Mouse (Mus musculus) cerebellum, postnatal 36 days (tissue): ENCODE data around the gene Dach2.
"Not testable (repeated sequence)": the region's sequence is repeated elsewhere in the genome, so short reads cannot be mapped to it uniquely, and the experiment has no call there.

Experiments
- DNase-seq, 2 experiments: peaks; one replicate each; pipeline ENCODE4 v3.0.0; 2021 to 2022; ENCODE audit warnings: mixed read lengths in 2 of 2

Gene Dach2

DNA sequence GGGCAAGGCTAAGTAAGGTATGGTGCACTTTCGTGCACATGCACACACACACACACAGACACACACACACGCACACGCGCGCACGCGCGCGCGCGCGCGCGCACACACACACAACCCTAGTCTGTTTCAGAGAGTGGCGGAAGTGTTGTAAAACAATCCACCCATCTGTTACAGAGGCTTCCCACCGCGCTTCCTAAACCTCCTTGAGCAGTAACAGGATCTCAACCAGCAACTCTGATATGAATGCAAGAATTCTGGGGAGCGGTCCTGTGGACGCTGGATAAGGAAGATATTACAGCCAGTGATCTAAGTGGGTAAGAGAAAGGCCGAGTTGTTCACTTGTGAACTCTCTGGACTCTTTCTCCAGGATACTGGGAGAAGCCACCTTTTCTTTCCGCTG, at the start of gene Dach2:
Dach2 (plus strand) TSS at position 107 of the 400 bp plus-strand sequence.
- DNase-seq = peak; percentile 1 to 2

DNA sequence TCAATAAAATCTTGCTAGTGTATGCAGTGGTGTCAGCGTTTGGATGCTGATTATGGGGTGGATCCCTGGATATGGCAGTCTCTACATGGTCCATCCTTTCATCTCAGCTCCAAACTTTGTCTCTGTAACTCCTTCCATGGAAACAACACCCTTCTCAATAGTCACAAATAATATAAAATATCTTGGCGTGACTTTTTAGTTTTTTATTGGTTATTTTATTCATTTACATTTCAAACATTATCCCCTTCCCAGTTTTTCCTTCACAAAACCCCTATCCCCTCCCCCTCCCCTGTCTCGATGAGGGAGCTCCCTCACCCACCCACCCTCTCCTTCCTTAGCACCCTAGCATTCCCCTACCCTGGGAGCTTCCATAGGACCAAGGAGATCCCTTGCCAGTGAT, 44.9 kb upstream of the Dach2 start:
- not testable (repeated sequence) for DNase-seq

DNA sequence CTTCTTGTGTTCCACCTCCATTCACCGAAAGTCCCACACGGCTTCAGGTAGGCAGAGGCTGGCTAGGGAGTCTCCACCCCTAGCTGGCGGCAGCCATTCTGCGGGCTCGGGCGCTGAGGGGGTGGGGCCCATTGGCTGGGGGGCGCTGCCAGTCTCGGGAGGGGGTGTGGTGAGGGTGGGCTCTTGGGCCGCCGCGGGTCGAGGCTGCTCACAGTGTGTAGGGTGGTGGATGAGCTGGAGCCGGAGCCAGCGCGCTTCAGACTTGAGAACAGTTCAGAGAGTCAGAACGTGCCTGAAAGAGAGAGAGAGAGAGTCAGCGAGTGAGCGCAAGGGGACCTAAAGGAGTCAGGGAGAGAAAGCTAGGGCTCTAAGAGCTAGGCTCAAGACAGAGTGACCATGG, 721 bp downstream of the Dach2 start:
- DNase-seq = peak; percentile 12 to 29

DNA sequence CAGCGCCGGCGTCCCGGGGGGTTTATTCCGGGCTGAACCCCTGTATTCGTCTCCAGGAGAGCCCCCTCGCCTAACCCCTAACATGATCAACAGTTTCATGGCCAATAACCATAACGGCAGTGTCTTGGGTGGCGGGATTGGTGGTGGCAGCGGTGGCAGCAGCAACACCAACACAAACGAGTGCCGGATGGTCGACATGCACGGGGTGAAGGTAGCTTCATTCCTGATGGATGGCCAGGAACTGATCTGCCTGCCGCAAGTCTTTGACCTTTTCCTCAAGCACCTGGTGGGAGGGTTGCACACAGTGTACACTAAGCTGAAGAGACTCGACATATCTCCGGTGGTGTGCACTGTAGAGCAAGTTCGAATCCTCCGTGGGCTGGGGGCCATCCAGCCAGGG, 1.2 kb downstream of the Dach2 start:
- DNase-seq = peak in 1 of 2 experiments; percentile 2

DNA sequence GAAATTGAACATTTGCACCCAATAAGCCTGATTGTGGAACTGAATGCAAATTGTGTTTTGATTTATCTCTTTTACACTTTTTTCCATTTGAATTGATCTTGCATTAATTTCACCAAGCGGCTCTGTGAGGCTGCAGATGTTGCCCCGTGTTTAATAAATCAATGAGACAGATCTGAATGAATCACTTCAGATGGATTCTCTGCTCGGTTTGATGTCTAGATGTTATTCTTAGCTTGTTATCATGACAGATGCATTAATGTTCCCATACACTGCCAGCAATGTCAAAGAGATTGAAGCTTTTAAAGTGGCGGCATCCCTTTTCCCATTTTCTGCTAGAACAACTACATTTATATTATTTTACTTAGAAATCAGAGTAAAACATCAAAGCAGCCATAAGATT, 7.0 kb downstream of the Dach2 start:
- DNase-seq = no peak

DNA sequence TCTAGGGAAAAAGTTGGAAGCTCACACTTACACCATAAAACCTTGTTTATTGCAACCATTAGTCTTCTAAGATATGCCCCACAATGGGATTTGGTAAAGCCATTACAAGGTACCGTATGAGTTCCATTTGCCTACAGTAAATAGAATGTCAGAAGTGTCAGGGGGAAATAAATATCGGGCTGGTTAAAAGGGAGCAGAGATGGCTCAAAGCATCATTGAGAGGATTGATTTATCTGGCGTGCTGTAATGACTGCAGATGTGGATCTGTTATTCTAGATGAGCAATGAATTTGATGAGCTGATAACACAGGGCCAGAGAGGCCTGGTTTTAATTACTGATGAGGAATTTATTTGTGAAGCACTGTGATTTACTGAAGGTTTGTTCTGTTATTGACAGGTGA, 40.8 kb downstream of the Dach2 start:
- DNase-seq = no peak

DNA sequence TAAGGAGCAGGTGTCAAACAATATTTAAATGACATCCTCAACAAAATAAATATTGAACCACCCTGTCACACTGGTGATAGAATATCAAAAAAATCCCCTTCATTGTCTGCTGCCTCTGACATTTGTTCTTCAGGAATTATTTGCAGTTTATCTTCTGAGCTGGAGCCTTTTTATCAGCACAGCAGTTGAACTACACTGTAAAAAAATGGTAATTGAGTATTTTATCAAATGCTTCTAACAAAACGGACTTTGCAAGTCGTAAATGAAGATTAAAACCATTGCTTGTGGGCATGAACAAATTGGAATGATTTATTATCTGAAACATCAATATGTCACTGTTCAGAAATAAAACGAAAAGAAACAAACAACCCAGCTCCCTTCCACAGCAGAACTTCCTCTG, 97.1 kb downstream of the Dach2 start:
- no peak for DNase-seq

DNA sequence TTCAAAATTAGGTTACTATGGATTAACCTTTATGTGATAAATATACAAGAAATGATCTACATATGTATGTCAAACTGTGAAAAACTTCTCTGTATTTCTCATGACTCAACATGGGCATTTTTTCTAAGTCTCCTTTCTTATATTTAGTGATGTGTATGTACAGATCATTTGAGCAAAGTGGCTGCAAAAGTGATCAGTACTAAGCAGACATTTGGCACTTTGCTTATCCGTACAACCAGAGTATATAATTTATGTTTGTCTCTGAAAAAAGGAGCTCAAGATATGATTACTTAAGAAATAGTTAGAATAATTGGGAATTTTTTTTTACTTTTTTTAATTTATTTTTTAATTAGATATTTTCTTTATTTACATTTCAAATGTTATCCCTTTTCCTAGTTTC, 111.4 kb downstream of the Dach2 start:
- no peak for DNase-seq

DNA sequence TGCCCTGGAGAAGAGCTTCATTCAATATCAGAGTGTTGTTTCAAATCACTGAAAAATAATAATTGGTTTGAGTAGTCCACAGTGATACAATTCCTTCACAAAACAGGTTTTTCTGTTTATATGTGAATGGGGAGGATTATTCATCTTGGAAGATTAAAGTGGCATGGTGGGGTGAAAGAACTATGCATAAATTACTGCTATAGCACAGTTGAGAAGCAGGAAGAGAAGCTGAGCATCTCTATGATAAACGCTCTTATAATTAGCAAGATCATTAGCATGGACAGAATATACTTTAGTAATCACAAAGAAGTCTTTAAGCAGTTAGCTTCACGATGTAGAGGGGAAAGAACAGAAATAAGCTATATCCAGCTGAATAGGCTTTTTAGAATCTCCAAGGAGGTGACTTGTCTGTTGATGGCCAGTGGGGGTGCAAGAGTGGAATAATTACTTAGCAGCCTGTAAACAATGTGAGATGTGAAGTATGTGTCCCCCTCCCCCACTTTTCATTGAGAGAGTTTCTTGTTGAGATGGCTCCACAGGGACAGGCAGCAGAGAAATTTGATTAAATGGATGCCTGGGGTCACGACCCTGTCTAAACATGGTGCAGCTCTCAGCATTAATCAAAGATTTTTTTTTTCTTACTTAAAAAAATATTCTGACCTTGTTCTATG, 124.3 kb downstream of the Dach2 start:
- DNase-seq = no peak

DNA sequence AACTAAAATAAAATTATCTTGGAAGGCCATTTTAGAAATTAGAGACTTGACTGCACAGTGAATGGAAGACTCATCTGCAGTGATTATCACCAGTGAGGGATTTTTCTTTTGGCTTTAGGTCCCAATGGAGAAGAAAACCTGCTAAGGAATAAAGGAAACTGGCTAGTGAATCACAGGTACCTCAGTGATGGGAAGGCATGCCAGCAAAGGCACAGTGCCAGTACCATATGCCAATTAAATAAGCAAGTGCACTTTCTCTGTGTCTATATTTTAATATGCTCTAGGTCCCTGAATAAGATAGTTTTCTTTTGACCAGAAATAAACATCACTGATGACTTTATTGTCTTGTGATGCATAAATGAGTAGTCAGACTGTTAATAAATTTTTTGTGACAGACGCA, 184.8 kb downstream of the Dach2 start:
- peak; percentile 19 to 23 for DNase-seq

DNA sequence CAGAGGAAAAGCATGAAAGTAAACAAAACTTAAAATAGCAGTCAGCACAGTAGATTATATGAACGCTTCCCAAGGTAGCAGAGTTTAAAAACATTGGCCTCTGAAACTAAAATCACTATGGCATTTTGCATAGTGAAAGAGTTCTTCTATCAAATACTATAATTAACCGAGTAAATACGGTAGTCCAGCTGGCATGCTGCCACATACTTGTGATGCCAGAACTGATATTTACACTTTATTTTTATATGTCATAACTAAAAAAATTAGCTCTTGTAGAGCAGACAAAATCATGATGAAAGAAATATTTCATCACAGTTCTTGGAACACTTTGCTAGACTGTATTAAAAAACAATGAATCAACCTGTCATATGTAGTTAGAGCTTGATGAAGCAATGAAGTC, 247.8 kb downstream of the Dach2 start:
- DNase-seq = no peak

DNA sequence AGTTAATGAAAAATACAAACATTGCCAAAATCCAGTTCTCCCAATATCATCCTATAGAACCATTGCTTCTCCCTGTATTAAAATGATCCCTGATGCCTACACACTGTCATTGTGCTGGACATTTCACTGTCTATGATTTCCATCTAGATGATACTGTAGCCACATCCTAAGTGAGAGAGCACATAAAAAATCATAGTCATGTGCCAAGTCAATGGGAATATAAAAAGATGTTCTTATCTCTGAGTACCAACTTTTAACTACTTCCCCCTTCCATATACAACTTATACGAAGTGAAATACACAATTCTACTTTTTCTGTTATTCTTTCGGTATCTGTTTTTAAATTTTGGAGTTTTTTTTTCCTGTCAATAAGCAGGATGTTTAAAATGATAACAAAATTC, 266.6 kb downstream of the Dach2 start:
- DNase-seq = no peak

DNA sequence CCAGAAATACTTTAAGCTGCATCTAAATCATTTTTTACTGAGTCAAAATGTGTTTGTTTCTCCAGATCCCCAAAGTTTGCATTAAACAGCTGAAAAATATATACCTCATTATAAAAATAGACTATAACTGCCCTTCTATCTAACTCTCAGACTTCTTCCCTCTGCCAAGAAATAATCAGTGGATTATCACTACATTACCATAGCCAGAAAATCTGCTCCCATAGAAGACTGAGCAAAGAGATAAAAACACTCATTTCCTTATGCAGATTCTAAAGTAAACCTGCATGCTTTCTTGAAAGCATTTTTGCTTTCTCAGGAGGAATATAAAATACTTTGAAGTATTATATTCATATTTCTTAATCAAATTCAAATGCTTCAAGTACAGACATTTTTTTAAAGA, 368.8 kb downstream of the Dach2 start:
- no peak for DNase-seq

DNA sequence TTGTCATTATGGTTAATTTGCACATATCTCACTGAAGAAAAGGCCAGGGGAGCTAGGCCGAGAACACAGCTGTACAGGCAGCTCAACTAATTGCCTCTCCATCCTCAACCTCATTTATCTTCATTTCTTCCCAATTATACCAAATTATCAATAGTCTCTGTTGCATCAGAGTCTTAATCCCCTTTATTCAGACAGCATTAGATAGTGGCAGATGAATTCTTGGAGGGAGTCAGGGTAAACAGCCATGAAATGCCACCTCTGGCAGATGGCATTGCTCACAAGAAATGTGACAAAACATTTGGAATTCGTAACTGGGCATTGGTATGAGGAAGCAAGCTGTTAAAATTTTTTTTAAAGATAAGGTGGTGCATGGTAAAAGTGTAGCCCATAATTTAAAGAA, 389.9 kb downstream of the Dach2 start:
- no peak for DNase-seq

DNA sequence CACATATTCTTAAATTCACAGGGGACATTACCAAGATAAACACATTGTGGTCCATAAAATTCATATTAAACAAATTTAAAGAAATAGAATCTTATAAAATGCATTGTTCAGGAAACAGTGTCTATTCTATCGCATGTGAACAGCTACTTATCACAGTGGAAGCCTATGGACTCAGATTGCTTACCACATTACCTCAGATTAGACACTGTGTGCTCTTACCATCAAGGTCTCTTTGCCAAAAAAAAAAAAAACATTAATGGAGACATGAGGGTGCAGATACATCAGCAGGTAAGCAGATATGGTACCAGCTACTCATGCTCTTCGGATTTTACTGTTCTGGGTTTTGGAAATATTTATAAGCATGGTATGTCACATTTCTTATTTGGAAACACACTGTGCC, 415.1 kb downstream of the Dach2 start:
- DNase-seq = no peak

DNA sequence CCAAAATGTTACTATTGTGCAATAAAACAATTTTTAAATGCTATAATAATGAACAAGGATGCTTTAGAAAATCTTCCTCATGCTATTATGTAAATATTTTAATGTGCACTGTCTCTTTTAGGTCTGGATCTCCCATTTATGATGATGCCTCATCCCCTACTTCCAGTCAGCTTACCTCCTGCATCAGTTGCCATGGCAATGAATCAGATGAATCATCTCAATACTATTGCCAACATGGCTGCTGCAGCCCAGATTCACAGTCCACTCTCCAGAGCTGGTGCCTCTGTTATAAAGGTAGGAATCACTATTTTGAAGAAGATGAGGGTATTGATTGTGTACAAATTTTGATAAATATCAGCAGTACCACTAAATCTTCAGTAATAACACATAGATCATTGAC, 426.8 kb downstream of the Dach2 start:
- no peak for DNase-seq

DNA sequence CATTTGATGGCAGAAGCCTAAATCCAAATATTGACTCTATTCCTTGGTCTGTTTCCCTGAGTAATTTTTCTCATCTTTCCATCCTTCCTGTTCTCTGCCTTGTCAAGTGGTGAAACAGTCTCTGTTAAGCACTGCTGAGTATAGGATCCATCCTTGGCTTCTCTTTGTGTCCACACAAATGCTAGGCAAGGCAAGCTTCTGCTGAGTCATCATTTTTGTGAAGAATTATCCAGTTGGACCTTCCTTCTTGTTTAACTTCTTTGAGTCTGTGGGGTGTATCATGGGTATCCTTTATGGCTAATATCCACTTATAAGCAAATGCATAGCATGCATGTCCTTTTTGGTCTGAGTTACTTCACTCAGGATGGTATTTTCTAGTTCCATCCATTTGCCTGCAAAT, 449.8 kb downstream of the Dach2 start:
- DNase-seq = no peak

DNA sequence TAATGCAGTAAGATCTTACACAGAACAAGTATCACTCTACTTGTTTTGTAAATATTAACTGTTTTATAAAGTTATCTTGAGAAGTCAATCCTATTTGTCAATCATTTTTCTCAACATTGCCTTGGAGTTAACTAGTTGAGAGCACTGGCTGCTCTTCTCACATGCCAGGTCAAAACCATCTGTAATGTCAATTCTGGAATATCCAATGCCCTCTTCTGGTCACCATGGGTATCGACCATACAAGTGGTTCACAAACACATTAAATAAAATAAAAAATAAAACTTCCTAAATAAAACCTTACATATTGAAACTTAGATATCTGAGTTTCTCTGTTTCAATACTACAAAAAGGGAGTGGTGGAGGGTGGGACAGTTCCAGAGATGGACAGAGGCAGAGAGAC, 495.0 kb downstream of the Dach2 start:
- DNase-seq = no peak

DNA sequence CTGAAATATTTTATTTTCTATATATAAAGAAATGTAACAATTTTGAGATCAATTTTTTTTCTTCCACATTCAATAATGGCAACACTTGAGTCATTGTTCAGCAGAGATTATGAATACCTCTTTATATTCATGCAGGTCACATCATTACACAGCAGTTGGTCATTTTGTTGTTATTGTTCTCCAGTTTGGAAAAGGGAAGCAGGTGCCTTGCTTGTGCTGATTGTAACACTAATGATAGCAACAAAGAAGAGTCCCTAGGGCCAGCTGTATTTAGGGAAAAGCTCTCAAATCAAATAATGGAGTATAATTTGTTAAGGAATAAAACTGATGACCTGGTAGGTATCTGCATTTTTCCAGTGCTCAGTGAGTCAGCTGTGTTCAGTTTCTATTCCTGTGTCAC, 513.1 kb downstream of the Dach2 start:
- no peak for DNase-seq

DNA sequence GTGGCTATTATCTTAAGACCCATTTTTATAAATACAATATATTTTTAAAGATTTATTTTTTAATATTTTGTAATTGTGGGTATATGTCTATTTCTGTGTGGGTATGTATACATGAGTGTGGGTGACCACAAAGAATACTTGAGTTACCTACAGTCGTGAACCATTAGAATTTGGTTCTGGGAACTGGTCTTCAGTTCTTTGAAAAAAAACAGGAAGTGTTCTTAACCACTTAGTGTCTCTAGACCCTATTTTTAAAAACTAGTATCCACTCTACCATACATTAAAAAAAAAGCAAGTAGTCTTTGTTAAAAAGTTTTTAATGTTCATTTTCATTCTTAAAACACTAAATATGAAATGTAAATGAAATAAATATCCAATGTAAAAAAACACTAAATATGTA, 529.5 kb downstream of the Dach2 start:
- DNase-seq = no peak

DNA sequence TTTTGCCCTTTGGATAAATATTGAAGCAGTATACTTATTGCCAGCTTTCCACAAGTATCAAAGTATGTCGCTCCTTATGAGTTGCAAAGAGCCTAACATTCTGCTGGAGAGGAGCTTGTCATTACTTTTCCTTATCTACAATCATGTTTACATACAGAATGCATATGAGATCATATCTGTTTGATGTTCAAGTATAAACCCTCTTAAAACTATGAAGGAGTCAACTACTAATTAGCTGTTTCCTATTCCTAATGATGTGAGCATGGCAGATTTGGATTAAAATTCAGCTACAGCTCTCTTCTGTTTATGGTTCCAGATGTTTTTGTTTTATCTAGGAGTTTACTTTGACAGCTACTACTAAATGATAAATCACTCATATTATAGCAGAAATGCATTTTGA, 535.8 kb downstream of the Dach2 start:
- DNase-seq = no peak

DNA sequence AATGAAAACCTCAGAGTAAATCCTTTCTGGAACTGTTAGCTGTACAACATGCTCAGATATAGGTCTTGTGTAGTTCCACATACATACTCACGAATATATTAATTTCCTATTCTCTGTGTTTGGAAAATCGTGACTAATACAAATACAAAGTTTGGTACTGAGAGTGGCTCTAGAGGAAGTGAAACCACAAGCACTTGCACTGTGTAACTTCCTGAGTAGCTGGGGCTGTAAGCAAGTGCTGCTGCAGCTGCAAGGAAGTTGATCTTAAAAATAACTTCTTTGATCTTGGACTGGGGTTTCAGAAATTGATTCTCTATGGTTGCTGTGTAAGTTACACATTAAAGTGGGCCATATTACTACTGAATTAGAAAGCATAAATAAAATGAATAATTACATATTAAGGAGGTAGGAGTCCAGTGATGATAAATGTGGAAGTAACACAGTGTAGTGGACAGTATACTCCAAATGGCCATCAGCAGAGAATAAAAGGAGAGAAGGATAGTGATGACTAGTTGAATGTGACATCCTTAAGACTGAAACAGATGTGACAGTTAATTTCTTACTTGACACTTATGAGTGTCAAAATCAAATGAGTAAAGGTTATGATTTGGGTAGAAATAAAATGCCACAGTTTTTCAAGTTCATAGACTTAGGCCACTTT, 570.7 kb downstream of the Dach2 start:
- DNase-seq = no peak
